Mouse (Mus musculus): ENCODE measurements around the gene 9330182L06Rik. TPM values are rescaled to one million over a fixed set of nuclear protein-coding genes. Genes with fewer than 3 reads are reported as not detected.

Gene 9330182L06Rik
- polyA plus RNA-seq, 1 experiment, result not detected

DNA sequence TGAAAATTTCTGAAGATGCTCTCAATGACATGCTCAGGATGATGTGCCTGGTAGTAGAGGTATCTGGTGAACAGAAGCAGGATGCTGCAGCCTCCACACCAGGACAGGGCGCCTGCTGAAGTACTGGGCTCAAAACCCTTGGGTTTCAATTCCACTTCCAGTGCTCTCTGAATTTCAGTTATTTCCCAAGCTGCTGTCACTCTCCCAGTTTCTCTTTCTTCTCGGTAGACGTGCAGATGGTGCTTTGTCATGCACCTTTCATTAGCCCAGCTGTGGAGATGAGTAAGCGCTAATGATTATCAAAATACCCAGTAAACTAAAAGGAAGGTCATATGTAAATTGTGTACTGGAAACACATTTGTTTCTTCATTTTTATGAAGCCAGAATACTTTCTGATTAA is 80.6 kb downstream of the 9330182L06Rik start:
- H3K4me1 ChIP-seq (ENCODE audit: control insufficient read depth, insufficient read depth, low read length), result no peaks in the 10 kb centered on the region
- no peak overlapping the region for H3K27ac ChIP-seq (ENCODE audit: control insufficient read depth, insufficient read depth, low read depth, low read length, poor library complexity)
- TF ChIP-seq POLR2A (IDR thresholded peaks at IDR 0.05; ENCODE audit: borderline replicate concordance, control insufficient read depth, low read depth, low read length) (no peak), CTCF (IDR thresholded peaks at IDR 0.05; ENCODE audit: control insufficient read depth, insufficient read depth, low read length) (no peak)
- H3K4me3 ChIP-seq (replicated peaks; ENCODE audit: control insufficient read depth, low read depth, low read length), result no peak overlapping the region
- WGBS, result 33% methylated on average over 4 of the region's 4 CpGs

DNA sequence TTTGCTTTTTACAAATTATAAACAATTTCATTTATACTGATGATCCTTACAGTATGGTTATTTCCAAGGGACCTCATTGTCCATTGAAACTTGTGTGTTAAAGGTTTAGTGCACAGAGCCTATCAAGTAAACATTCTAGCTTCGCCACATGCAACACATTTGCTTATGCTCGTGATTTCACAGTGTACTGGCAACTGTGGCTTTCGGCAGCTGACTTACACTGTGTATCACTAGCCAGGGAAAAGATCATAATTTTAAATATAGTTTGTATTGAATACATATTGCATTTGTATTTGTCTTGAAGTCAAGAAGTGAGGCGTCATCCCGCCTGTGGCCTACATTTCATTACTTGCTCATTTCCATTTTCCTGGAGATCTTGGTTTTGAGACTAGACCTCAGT is 86.2 kb downstream of the 9330182L06Rik start:
- H3K4me3 ChIP-seq (replicated peaks; ENCODE audit: control insufficient read depth, low read depth, low read length), result no peak overlapping the region
- TF ChIP-seq POLR2A (IDR thresholded peaks at IDR 0.05; ENCODE audit: borderline replicate concordance, control insufficient read depth, low read depth, low read length), result no peak
- no peak for TF ChIP-seq CTCF (IDR thresholded peaks at IDR 0.05; ENCODE audit: control insufficient read depth, insufficient read depth, low read length)
- 87% methylated on average over 5 of the region's 5 CpGs for WGBS
- H3K4me1 ChIP-seq (ENCODE audit: control insufficient read depth, insufficient read depth, low read length), result no peaks in the 10 kb centered on the region
- H3K27ac ChIP-seq (ENCODE audit: control insufficient read depth, insufficient read depth, low read depth, low read length, poor library complexity), result no peak overlapping the region

DNA sequence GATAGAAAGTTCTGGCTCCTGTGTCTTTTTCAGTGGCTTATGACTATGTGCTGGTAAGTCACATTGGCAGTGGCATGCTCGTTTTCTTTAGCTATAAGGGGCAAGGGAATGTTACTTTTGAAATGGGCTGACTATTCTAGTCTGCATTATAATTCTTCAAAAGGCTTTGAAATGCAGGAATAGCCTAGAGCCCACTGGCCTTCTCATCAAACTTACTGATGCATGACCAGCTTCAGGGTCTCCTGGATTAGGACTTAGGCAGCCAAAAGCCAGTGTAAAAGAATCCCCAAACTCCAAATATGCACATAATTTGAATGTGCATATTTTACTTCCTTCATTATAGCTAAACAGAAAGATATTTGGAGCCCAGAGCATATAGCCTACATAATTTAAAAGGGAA is 86.7 kb downstream of the 9330182L06Rik start:
- H3K4me1 ChIP-seq (ENCODE audit: control insufficient read depth, insufficient read depth, low read length), result no peaks in the 10 kb centered on the region
- no peak overlapping the region for H3K27ac ChIP-seq (ENCODE audit: control insufficient read depth, insufficient read depth, low read depth, low read length, poor library complexity)
- no peak overlapping the region for H3K4me3 ChIP-seq (replicated peaks; ENCODE audit: control insufficient read depth, low read depth, low read length)
- TF ChIP-seq POLR2A (IDR thresholded peaks at IDR 0.05; ENCODE audit: borderline replicate concordance, control insufficient read depth, low read depth, low read length) (no peak), CTCF (IDR thresholded peaks at IDR 0.05; ENCODE audit: control insufficient read depth, insufficient read depth, low read length) (no peak)
- 55% methylated on average over 1 of the region's 1 CpGs for WGBS

DNA sequence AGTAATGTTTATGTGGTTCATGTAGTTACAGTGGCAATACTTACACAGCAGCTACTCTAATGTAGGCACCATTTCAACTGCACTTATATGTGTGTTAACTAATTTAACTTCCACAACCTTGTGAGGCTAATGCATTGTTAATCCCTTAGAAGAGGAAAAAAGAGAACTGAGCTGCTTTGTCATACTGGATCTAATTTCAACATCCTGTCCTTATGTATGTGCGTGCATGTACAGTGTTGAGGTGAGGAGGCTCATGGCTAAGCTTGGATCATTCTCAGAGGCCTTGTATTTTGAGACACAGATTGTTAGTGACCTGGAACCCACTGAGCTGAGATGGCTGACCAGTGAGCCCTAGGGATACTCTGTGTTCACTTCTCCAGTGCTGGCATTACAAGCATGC is 88.3 kb downstream of the 9330182L06Rik start:
- H3K4me3 ChIP-seq (replicated peaks; ENCODE audit: control insufficient read depth, low read depth, low read length), result no peak overlapping the region
- no peak for TF ChIP-seq POLR2A (IDR thresholded peaks at IDR 0.05; ENCODE audit: borderline replicate concordance, control insufficient read depth, low read depth, low read length)
- no peaks in the 10 kb centered on the region for H3K4me1 ChIP-seq (ENCODE audit: control insufficient read depth, insufficient read depth, low read length)
- no peak overlapping the region for H3K27ac ChIP-seq (ENCODE audit: control insufficient read depth, insufficient read depth, low read depth, low read length, poor library complexity)
- 42% methylated on average over 1 of the region's 1 CpGs for WGBS

DNA sequence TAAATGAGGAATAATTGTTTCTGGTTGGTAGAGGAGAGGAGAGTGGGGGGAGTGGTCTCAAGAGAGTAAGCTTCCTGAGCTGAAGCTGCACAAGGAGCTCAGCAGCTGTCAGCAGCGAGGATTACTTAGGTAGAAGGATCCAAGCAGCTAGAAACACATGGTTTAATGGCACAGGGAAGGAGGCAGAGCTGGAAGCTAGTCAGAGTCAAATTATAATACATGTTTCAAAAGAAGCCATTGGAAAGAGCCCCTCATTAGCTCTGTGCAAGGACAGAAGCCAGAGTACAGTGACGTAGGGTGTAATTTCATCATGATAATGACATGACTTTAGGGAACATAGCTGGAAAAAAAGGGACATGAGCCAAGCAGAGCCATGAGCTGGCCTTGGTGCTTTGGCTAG is 92.2 kb downstream of the 9330182L06Rik start:
- Histone ChIP-seq H3K4me1 (ENCODE audit: control insufficient read depth, insufficient read depth, low read length) (no peaks in the 10 kb centered on the region; the same call in 1 of the 2 replicates), H3K27ac (ENCODE audit: control insufficient read depth, insufficient read depth, low read depth, low read length, poor library complexity) (no peak overlapping the region), H3K4me3 (replicated peaks; ENCODE audit: control insufficient read depth, low read depth, low read length) (no peak overlapping the region)
- TF ChIP-seq POLR2A (IDR thresholded peaks at IDR 0.05; ENCODE audit: borderline replicate concordance, control insufficient read depth, low read depth, low read length) (no peak), CTCF (IDR thresholded peaks at IDR 0.05; ENCODE audit: control insufficient read depth, insufficient read depth, low read length) (no peak)
- WGBS, result 54% methylated on average over 2 of the region's 2 CpGs

DNA sequence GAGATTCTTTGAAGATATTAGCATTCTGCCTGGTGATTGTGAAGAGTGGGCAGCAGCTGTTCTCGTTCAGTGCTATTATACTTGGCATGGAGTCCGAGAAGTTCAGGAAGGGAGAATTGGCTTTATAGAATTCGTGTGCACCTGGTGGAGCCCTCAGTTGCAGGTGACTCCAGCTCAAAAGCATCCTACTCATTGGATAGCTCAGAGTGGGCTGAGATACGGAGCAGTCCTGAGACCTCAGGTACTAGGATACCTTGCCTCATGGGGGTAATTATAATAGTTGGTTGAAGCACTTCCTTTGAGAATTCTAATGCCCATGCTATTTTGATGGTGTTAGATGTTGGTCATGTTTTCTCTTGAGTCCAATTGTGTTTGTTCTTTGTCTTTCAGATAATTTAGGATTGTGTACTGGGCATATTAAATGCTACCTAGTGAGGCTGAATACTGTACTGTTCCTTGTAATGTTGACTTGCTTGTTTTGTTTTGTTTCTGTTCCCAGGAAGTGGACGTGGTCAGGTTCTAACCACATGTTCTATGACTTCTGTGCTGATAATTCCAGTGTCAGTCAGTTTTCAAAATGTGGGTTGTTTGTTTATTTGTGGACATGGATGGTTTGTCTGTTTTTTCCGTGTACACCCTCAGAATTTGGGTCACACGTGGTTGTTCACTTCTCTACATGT is 96.2 kb downstream of the 9330182L06Rik start:
- TF ChIP-seq CTCF (IDR thresholded peaks at IDR 0.05; ENCODE audit: control insufficient read depth, insufficient read depth, low read length), result no peak
- TF ChIP-seq POLR2A (IDR thresholded peaks at IDR 0.05; ENCODE audit: borderline replicate concordance, control insufficient read depth, low read depth, low read length), result no peak
- H3K4me1 ChIP-seq (ENCODE audit: control insufficient read depth, insufficient read depth, low read length), result no peaks in the 10 kb centered on the region; the same call in 1 of the 2 replicates
- H3K27ac ChIP-seq (ENCODE audit: control insufficient read depth, insufficient read depth, low read depth, low read length, poor library complexity), result no peak overlapping the region
- H3K4me3 ChIP-seq (replicated peaks; ENCODE audit: control insufficient read depth, low read depth, low read length), result no peak overlapping the region
- WGBS, result 58% methylated on average over 7 of the region's 7 CpGs

DNA sequence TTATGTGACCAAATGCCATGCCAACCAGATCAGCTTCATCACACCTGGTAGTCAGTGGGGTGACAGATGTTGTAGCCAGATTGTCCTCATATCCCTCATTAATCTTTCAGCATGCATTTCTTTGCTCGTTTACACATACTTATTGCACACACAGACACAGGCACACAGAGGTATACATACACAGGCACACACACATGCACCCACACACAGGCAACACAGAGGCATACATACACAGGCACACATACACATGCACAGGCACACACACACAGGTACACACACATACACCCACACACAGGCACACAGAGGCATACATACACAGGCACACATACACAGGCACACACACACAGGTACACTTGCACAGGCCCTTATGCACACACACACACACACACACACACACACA is 99.0 kb downstream of the 9330182L06Rik start:
- 55% methylated on average over 1 of the region's 1 CpGs for WGBS
- Histone ChIP-seq H3K4me3 (replicated peaks; ENCODE audit: control insufficient read depth, low read depth, low read length) (no peak overlapping the region), H3K4me1 (ENCODE audit: control insufficient read depth, insufficient read depth, low read length) (no peaks in the 10 kb centered on the region; the same call in 1 of the 2 replicates), H3K27ac (ENCODE audit: control insufficient read depth, insufficient read depth, low read depth, low read length, poor library complexity) (no peak overlapping the region)
- TF ChIP-seq POLR2A (IDR thresholded peaks at IDR 0.05; ENCODE audit: borderline replicate concordance, control insufficient read depth, low read depth, low read length) (no peak), CTCF (IDR thresholded peaks at IDR 0.05; ENCODE audit: control insufficient read depth, insufficient read depth, low read length) (no peak)

DNA sequence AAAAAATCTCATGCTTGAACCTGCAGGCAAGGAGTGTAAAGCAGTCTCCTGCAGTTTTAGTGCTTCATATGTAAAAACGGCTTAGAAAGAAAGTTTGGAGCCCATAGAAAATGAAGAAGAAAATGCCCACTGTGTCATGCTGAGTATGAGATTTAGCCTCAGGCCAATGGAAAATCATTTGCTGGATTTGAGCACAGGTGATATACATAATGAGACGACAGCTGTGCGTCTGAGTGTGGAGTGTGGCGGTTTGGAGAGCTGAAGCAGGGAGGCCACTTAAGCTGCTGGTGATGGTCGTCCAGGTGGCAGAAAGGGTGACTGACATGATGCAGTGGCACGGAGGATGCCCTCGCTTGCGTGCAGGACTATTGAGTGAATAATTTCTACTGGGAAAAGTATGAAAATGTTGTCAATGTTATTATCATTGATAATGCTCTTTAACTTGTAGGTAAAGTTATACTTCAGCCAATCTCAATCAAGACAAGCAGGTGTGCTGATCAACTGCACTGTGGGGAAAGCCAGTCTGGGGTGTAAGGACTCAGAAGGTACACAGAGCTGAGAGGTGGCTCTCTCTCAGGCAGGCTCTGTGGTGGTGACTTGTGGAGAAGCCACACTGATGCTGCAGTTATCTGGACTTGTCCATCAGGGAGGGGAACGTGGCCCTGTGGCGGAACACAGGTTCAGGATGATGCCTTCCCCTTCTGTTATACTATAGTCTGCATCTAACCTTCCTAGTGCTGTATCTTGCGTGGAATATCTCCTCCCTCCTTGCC is 102.2 kb downstream of the 9330182L06Rik start:
- 70% methylated on average over 11 of the region's 11 CpGs for WGBS
- H3K4me1 ChIP-seq (ENCODE audit: control insufficient read depth, insufficient read depth, low read length), result no peaks in the 10 kb centered on the region
- no peak overlapping the region for H3K27ac ChIP-seq (ENCODE audit: control insufficient read depth, insufficient read depth, low read depth, low read length, poor library complexity)
- no peak overlapping the region for H3K4me3 ChIP-seq (replicated peaks; ENCODE audit: control insufficient read depth, low read depth, low read length)
- no peak for TF ChIP-seq CTCF (IDR thresholded peaks at IDR 0.05; ENCODE audit: control insufficient read depth, insufficient read depth, low read length)
